Mouse (Mus musculus) monocyte, adult 5-6 weeks (primary cell): ENCODE measurements around the gene Wdcp. TPM values are rescaled to one million over a fixed set of nuclear protein-coding genes. Genes with fewer than 3 reads are reported as not detected.
A peak's percentile ranks its signal among the peaks of the same experiment; 100 is the strongest.
"Not testable (repeated sequence)": the region's sequence is repeated elsewhere in the genome, so short reads cannot be mapped to it uniquely, and the experiment has no call there.

ENCODE experiments used
- ATAC-seq: fragments of 153-309, 156-312 bp; replicated peaks from 2 replicates; pipeline ENCODE4 v1.8.0; 2017; ENCODE audit warnings: mild to moderate bottlenecking; ENCODE audit not compliant: low TSS enrichment, insufficient number of reproducible peaks, severe bottlenecking, poor library complexity, low FRiP score
- total RNA-seq: library from RNA; stranded (forward); fragments of 200-1000, 200-491, 200-594 nt; gene quantifications from 3 replicates; pipeline ENCODE4 v1.2.3, GENCODE M21; 2017

Gene Wdcp
- total RNA-seq, result 6.2 to 8.5 TPM (median 6.2 TPM) in 3 replicates

DNA sequence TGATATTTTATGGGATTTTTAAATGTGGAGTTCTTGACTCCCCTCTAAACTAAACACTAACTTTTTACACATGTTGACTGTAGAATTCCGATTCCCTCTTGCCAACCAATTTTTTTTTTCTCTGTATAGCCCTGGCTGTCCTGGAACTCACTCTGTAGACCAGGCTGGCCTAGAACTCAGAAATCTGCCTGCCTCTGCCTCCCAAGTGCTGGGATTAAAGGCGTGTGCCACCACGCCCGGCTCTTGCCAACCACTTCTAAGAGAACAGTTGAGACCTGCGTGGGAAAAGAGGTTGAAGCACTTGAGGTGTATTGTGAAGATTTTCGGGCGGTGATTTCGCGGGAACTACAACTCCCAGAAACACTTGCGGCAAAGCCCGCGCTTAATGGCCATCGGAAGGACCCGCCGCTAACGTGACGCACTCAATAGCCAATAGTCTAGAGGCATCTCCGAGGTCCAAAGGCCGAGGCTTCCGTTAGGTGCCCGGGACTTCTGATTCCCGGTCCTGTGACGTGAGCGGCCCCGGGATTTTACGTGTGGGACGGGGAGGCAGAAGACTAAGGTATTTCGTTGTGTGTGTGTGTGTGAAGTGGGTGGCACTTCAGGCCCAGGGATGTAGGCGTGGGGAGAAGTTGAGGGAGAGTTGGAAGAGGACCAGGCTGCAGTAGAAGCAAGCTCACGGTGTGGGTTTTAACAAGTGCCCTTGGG is at the start of gene Wdcp:
TSS of gene Wdcp (plus strand) at position 414 of the 708 bp plus-strand sequence.
- ATAC-seq, result peak; percentile 97

DNA sequence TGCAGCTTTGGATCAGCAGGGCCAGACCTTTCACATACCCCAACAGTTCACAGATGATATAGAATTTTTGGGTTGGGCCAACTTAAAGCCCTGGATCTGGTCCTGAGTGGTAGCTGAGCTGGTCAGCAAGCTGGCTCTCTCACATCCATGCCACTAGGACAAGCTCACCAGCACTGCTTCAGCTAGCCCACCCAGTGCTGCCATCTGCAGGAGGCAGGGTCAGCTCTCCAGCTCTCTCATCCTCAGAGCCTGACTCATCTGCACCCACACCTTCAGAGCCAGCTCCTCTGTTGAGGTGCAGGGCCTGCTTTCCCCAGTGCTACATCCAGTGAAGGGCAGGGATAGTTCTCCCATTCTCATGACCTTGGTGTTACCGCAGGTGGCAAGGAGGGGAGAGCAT is 49.4 kb upstream of the Wdcp start:
- no peak for ATAC-seq

DNA sequence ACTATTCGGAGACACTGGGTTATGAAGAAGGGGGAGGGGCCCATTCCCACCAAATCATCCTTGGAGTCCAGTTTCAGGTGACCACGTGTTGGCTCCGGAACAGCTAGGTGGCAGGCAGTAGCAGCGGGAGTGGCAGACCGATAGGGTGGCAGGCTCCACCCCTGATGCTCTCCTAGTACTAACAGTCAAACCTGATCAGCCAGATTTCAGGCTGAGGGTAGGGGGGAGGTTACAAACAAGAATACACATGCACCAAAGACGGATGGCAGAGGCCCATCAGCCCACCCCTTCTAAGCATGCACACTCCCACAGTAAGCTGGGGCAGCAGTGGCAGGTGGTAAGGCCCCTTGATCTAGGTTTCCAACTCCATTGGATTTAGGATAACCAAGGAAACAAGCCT is 45.6 kb upstream of the Wdcp start:
- not testable (repeated sequence) for ATAC-seq

DNA sequence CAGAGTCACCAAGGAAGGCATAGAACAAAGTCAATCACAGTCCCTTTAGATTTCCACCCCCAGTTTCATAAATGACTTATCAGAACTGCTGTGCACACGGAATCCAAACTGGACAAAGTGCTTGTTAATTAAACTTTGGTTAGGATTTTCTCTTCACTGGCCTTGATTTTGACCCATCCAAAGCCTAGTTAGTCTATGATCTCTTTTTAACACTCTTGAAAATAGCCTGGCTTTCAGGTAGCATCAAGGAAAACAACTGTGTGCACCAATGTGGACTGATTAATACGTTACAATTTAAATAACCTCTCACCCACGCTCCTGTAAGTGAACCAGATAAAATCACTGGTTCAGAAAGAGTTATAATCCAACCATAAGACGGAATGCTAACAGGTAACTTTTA is 32.1 kb upstream of the Wdcp start:
- no peak for ATAC-seq

DNA sequence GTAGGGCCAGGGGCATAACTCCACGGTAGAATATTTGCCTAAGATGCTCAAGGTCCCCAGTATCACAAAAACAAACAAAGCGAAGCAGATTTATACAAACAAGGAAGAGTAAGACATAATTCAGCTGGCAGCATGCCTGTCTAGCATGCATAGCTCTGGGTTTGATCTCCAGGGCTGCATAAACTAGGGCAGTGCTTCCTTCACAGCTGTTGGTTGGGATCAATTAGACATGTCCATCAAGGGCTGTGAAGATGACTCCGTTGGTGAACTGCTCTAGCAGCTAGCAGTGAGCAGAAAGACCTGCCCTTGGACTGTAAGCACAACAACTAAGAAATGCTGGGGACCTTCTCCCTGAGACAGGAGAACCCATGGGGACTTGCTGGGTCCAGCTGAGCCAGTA is 31.4 kb upstream of the Wdcp start:
- no peak for ATAC-seq

DNA sequence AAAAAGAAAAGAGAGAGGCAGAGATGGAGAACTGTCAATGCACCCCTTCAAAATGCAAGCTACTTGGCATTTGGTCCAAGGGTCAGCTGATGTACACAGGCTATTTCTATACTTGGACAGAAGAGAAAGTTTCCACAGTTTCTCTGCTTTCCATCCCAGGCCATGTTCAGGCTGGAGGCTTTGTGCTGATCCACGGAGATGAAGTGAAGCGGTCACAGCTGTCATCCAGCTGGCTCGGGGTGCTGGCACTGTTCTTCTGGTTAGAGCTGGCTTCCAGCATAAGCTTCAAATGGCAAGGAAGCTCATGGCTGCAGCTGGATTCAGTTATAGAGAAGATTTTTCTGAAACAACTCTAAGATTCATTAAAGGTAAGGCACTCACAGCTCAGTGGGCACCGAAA is 29.5 kb upstream of the Wdcp start:
- ATAC-seq, result no peak

DNA sequence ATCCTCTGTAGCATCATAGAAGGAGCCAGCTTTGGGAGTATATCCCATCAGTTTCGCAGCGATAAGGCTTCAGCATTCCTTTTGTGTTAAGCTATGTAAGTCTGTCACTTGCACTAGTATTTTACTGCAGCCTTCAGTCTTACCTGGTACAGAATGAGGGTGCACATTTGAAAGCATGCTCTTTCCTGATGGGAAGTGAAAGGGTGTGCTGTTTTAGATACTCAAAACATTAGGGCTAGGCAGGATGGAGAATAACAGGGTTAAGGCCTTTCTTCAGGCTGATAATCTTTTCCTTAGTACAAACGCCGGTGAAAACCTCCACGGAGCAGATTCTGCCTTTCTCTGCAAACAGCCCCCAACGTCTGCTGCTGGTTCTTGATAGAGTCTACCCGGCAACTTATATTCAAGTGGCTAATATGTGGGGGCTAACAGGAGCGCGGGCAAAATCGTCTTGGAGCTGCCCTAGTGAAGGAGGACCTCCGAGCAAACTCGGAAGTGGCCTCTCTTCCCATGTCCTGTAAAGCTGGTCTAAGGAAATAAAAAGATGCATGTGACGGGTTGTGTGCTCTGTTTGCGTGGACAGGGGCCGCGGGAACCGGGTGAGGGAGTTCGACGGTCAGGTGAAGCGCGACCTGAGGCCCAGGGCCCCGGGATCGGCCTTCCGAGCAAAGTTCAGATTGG is 26.3 kb upstream of the Wdcp start:
- no peak for ATAC-seq

DNA sequence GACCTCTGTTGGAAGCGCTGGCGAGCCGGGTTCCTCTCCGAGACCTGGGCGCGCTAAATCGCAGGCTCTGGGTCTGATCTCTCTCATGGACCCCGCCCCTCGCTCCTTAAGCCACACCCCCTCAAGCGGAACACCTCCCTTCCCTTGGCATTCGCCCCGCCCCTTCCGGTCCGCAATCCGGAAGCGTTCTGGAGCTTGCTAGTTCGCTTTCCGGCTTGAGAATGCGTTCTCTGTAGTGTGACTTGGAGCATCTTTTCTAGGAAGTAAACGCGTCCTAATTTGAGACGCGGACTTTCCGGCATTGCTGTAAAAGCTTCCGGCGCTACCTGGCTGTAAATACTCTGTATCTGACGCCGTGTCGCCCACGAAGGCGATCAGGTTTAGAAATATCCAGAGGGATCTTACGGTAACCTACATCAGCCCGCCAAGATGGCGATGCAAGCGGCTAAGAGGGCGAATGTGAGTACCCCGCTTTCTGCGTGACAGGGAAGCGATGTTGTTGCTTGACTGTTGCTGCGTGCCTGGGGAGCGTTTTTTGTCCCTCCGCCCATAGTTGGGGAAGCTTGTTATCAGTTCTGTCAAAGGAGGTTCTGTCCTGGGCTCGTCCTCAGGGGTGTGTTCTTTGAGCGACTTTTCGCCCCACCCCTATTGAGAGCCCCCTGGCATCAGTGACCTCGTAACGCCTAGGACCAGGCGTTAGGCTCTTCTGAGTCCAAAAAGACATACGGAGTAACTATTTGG is 25.6 kb upstream of the Wdcp start, which contains the start of gene Sf3b6:
TSS of gene Sf3b6 (plus strand) at position 184 of the 741 bp plus-strand sequence.
- peak; percentile 98 for ATAC-seq

DNA sequence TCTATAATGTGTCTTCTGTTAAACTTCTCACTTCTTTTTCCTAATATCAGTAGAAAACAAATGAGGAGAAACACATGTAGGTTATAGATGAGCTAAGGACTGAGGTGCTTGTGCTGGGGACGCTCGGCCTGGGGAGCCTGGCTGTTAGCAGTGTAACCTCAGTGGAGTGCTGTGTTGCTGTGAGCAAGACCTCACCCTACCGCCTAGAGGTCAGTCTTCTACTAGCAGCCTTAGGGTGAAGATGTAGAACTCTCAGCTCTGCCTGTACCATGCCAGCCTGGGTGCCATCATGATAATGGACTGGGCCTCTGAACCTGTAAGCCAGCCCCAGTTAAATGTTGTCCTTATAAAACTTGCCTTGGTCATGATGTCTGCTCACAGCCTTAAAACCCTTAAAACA is 15.8 kb upstream of the Wdcp start:
- no peak for ATAC-seq

DNA sequence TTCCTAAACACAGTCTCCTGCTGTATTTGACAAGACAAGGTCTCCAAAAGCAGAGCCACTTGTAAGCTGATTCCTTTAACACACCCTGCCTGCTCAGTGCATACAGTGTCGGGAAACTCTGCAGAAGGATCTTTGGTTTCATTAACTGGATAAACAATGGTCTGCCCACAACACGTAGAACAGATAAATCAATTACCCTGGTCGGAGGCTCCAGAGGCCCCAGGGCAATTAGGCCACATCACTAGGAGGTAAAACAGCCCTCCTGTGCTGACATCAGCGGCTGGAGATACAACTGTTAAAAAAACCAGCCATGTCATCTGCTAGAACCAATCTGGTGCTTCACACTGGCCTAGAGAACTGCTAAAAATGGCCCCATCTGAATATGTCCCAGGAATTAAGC is 6.1 kb upstream of the Wdcp start:
- no peak for ATAC-seq

DNA sequence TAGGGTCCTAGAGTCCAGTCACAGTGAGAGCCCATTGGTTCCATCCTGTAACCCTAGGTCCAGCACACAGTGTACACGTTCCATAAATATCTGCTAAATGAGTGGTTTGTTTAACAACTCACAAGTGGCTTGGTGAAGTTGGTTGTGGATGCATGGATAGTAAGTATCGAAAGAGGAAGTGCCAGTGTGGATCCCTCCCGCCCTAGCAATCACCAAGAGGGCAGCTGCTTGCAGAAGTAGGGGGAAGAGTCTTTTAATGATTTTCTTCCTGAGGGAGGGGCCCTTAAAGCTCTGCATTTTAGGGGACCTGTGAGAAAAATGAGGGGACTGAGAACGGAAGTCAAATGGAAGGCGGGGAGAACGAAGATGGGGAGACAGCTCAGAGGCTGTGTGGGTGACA is 3.1 kb upstream of the Wdcp start:
- ATAC-seq, result peak; percentile 50; the same call in 1 of the 2 replicates

DNA sequence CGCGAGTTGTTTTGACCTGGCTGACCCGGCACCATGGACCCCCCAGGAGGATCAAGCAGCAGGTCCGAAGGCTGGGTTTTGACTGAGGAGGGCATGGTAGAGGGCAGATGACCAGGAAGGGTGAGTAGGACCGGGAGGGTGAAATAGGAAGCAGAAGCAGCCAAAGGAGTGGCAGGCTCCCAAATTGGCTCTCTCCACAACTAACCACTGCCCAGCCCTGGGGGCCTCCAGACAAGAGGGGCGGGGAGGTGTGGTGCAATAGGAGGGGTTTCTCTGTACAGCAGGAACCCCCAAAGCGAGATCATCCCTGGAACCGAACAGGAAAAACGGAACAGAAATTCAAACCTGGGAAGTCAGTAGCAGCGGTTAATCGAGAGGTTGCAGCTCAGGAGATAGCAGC is 2.4 kb upstream of the Wdcp start:
- ATAC-seq, result no peak

DNA sequence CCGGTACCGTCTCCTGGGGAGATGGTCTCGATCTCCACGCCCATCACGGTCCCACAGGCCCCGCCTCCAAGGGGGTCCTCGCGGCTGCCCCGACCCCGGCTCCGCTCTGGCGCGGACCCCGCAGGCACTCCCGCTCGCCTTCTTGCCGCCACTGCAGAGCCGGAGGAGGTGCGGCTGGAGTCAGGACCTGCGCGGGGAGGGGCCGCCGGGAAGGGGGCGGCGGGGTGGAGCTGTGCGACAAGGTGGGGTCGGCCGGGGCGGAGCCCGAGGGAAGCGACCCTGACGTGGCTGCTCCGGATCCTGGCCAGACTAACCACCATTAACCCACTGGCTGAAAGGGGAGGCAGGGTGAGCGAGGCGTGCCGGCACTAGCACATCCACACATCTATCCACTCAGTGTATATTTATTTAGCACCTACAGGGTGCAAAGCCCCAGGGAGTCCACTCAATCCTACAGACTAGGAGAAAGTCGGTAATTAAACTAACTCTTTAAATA is 1.7 kb upstream of the Wdcp start, which contains the start of gene Fkbp1b:
TSS of gene Fkbp1b (minus strand) at position 200 of the 496 bp plus-strand sequence.
- ATAC-seq, result no peak

DNA sequence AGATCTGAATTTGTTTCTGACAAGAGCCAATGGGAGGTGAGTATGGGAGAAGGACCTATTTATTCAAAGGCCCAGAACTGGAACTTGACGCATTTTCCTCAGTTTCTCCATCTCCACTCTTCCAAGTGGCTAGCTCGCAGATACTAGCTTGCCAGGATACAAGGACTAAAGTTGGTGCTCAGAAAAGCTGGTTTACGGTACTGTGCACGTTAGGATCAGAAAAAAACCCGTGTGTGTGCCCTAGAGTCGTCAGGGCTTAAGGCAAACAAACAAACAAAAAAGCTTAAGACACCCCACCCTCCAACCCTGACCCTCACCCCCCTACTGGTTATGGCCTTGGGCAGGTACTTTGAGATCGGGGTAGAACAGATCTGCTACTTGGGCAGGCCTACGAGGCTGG is 647 bp upstream of the Wdcp start:
- ATAC-seq, result no peak

DNA sequence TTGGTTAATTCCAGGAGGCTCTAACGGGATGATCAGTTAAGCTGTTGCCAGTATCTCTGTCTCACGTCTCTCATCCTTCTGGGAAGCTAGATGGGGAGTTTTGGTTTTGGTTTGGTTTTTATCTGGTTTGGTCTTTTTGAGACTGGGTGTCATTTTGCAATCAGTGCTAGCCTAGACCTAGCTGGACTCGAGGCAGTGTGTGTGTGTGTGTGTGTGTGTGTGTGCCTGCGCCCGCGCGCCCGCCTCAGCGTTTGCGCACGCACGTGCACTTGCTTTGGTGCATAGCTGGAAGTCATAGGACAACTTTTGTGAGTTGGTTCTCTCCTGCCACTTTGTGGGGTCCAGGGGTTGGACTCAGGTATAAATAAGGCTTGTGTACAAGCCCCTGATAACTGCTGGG is 638 bp downstream of the Wdcp start:
- ATAC-seq, result 0 out of 2 replicates have a peak, but pooled peaks have one; percentile 18

DNA sequence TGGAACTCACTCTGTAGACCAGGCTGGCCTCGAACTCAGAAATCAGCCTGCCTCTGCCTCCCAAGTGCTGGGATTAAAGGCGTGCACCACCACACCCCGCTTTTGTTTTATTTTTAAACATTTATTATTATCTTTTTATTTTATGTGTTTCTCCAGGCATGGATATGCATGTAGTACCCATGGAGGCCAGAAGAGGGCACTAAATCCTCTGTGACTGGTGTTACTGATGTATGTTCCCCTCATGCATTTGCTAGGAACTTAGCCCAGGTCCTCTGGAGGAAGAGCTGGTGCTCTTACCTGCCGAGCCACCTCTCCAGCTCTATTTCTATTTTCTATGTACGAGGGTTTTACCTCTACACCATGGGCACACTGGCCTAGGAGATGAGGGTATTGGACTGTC is 13.1 kb downstream of the Wdcp start:
- no peak for ATAC-seq

DNA sequence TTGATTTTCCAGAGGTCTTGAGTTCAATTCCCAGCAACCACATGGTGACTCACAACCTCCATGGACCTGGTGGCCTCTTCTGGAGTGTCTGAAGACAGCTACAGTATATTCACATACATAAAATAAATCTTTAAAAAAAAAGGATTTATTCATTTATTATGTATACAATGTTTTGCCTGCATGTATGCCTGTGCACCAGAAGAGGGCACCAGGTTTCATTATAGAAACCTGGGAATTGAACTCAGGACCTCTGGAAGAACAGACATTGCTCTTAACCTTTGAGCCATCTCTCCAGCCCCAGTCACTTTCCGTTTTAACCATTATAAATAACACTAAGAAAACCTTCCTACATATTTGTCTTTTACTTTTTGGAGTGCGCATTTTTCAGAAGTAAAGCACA is 13.7 kb downstream of the Wdcp start:
- no peak for ATAC-seq

DNA sequence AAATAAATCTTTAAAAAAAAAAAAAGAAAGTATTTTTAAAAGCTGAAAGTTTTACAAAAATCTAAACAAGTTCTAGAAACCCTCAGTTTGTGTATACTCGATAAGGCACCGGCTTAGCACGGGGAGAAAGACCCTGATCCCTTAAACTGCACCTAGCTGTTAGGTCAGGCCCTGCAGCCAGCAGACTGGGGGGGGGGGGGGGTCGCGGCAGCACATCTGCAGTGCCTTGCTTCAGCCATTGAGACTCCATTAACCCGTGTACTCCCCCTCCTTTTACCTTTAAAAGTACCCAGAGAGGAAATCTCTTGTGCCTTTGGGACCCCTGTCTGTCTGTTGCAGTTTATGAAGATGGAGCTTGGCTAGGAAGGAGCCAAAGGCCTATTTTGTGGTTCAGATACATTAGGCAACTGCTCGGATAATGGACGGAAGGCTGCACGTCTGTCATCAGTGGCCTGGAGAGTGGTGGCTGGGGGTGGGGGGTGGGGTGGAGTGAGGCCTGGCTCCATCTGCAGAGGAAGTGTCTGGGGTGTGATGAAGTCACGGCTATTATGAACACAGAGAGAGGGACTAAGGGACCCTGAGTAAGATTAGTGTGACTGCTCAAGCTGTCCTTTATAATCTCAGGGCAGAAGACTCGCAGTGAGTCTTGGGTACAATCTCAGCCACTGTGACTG is 16.3 kb downstream of the Wdcp start:
- ATAC-seq, result no peak

DNA sequence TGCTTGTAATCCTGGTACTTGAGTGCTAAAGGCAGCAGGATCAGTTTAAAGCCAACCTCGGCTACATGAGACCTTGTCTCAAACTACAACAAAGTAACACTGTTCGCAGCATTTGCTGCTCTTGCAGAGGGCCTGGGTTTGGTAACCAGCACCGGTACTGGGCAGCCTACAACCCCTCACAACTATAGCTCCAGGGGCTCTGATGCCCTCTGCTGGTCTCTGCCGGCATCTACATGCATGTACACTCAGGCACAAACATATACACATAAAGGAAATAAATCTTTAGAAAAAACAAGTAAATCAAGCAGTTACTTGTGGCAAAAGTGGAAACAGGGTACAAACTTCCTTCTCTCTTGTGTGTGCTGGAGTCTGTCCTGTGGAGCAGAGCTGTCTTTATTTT is 19.6 kb downstream of the Wdcp start:
- no peak for ATAC-seq
